Mouse (Mus musculus): Measurements from ENCODE around the gene Bach1.

The Bach1 gene

GRCm38 (mm10) chr16:87745192-87745945, 46.6 kb downstream of the Bach1 start:
- DNase-seq: no peak

GRCm38 (mm10) chr16:87746728-87747127, 48.0 kb downstream of the Bach1 start:
- DNase-seq: no peak

- DNase-seq: no peak
Observed at GRCm38 (mm10) chr16:87751243-87751642, 52.5 kb downstream of the Bach1 start.

- DNase-seq: no peak
Observed at GRCm38 (mm10) chr16:87752482-87752881, 53.7 kb downstream of the Bach1 start.

- DNase-seq: peak; percentile 49
Observed at GRCm38 (mm10) chr16:87754858-87755257, 56.1 kb downstream of the Bach1 start.

- DNase-seq: no peak
Observed at GRCm38 (mm10) chr16:87755915-87756314, 57.2 kb downstream of the Bach1 start.

- DNase-seq: no peak
Observed at GRCm38 (mm10) chr16:87758016-87758415, 59.3 kb downstream of the Bach1 start.

GRCm38 (mm10) chr16:87764668-87765109, 65.9 kb downstream of the Bach1 start:
- no peak for DNase-seq

- no peak for DNase-seq
Observed at GRCm38 (mm10) chr16:87765984-87766383, 67.2 kb downstream of the Bach1 start.

GRCm38 (mm10) chr16:87770576-87770975, 71.8 kb downstream of the Bach1 start:
- DNase-seq: no peak

- no peak for DNase-seq
Observed at GRCm38 (mm10) chr16:87771926-87772325, 73.2 kb downstream of the Bach1 start.

GRCm38 (mm10) chr16:87774398-87774797, 75.7 kb downstream of the Bach1 start:
- no peak for DNase-seq

- DNase-seq: no peak
Observed at GRCm38 (mm10) chr16:87777373-87777772, 78.6 kb downstream of the Bach1 start.

GRCm38 (mm10) chr16:87781637-87782036, 82.9 kb downstream of the Bach1 start:
- no peak for DNase-seq
